Mouse (Mus musculus) stomach, postnatal 0 days (tissue): ENCODE data around the gene Gm8127.
"Not testable (repeated sequence)": the region's sequence is repeated elsewhere in the genome, so short reads cannot be mapped to it uniquely, and the experiment has no call there.

Experiments used
- CTCF ChIP-seq: IDR thresholded peaks from 2 replicates; pipeline ENCODE4 v1.5.1; 2016; ENCODE audit warnings: antibody characterized with exemption, low read depth, mild to moderate bottlenecking, moderate library complexity
- EP300 ChIP-seq: optimal IDR thresholded peaks from 2 replicates; pipeline ENCODE3; 2016; ENCODE audit warnings: antibody characterized with exemption

DNA sequence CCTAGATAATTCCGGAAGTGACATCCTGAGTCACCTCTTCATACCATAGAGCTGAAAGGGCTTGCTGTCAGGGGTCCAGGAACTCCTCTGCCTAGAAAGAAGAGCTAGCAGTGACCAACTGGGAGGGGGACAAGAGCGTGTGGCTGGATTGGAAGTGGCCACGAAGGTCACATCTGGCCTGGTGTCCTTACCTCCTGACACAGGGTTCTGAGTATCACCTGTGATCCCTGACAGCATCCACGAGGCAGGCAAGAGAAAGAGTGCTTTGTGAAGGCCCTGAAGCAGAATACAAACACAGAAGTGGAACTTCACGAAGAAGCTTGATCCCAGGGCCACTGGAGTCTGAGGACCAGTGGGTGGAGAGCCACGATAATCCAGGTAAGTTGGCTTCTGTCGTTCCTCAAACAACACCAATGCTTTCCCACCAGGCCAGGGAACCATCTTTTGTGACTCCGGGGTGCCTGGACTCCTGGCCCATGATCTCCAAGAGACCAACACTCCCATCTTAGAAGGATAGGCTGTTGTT, 18.6 kb downstream of the Gm8127 start, which contains the start of gene Gm9732:
- TF ChIP-seq CTCF, EP300: not testable (repeated sequence)
